8 mouse cellular contexts compared by ENCODE assay signal in genomic region chrX:99198961-99199631, GRCm38 (mm10).
A peak's percentile ranks its signal among the peaks of the same experiment; 100 is the strongest.
DNase-seq lines count a peak whose midpoint lies in the region; ATAC-seq and TF ChIP-seq lines count a peak whose summit lies in the region.

No protein-coding gene starts in this region.

- no peak for TF ChIP-seq CTCF in spleen, adult 2 months (IDR thresholded peaks at IDR 0.05; ENCODE audit: extremely low read depth, insufficient read depth, insufficient read length, insufficient replicate concordance)

- intact Hi-C loops in gastrocnemius, postnatal 14 days (cut with DNase I; ENCODE audit: low total_unique reads) = no loop called here

- no peak overlapping the region; the same call in none of the 2 replicates for H3K27ac ChIP-seq in spleen, adult 2 months (ENCODE audit: insufficient read depth, low read length)
- H3K27ac ChIP-seq in macrophage = peak overlapping the region; percentile 53

- peak in 1 of 2 experiments; percentile 13 for DNase-seq in spleen, adult 2 months (ENCODE audit: low read depth in 1 of 2, low spot score in 2 of 2)
- no peak for DNase-seq in spleen, postnatal 14 days (ENCODE audit: low spot score in 2 of 2)
- DNase-seq in gastrocnemius, postnatal 14 days = peak; percentile 64
- peak; percentile 7 to 57 for DNase-seq in left cerebral cortex, adult 9 months (ENCODE audit: low spot score in 2 of 2)
- DNase-seq in right cerebral cortex, postnatal 4 days = peak; percentile 33

- peak; percentile 90 for ATAC-seq in common myeloid progenitor, adult 5-6 weeks (replicated peaks; ENCODE audit: low read depth, poor library complexity, severe bottlenecking)
- peak; percentile 32 for ATAC-seq in inflammation-experienced regulatory T-cells, adult 6 months

- TF ChIP-seq POLR2A in spleen, adult 2 months (IDR thresholded peaks at IDR 0.05; ENCODE audit: low read depth, low read length) = no peak

- no peaks in the 10 kb centered on the region for H3K27me3 ChIP-seq in spleen, adult 2 months (ENCODE audit: control insufficient read depth, insufficient read depth, low read length)

- 35% methylated on average over 29 of the region's 29 CpGs for WGBS in spleen, adult 2 months
- 25% methylated on average over 26 of the region's 29 CpGs for WGBS in macrophage (ENCODE audit: missing documents)

- H3K36me3 ChIP-seq in spleen, adult 2 months (ENCODE audit: control insufficient read depth, insufficient read depth, low read length) = no peaks in the 10 kb centered on the region
- H3K36me3 ChIP-seq in macrophage (ENCODE audit: inconsistent target) = no peaks in the 10 kb centered on the region

- H3K79me2 ChIP-seq in macrophage (ENCODE audit: inconsistent target) = no peaks in the 10 kb centered on the region

- no peaks in the 10 kb centered on the region for H3K4me1 ChIP-seq in spleen, adult 2 months (ENCODE audit: control insufficient read depth, insufficient read depth, insufficient read length)

- H3K4me3 ChIP-seq in spleen, adult 2 months (ENCODE audit: extremely low read depth, insufficient read depth, insufficient read length) = peak overlapping the region; percentile 48
- peak overlapping the region; percentile 11; the same call in 1 of the 2 replicates for H3K4me3 ChIP-seq in macrophage (ENCODE audit: inconsistent target)

Comparison
In these comparisons a context has a peak if more than half of its experiments do, and no peak if none do; other contexts are left out.
1. DNase-seq: peak in gastrocnemius, postnatal 14 days (single experiment), left cerebral cortex, adult 9 months (2 of 2) and right cerebral cortex, postnatal 4 days (single experiment); none in spleen, postnatal 14 days (0 of 2).